Mouse (Mus musculus): ENCODE results near the gene Ccl19.
"Not testable (repeated sequence)": the region's sequence is repeated elsewhere in the genome, so short reads cannot be mapped to it uniquely, and the experiment has no call there.

Gene Ccl19

DNA sequence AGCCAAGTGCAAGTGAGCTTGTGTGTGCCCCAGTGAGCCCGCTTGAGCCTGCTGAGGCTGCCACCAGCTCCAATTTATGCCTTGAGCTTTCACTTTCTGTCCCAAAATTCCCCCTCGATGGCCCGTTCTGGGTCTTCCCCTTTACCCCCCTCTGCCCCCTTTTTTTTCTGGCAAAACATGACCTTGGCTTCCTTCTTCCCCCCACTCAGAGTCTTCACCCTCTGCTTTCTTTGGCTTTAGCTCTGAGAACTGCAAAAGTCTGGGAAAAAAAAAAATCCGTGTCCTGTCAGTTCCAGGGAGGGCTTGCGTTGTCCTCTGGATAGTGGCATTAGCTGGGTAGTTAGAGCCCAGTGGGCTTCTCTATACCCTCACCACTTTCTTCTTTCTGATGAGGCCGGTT lies at the start of gene Ccl19:
Ccl19 (minus strand) TSS at position 101 of the 400 bp plus-strand sequence.
- not testable (repeated sequence) for DNase-seq

DNA sequence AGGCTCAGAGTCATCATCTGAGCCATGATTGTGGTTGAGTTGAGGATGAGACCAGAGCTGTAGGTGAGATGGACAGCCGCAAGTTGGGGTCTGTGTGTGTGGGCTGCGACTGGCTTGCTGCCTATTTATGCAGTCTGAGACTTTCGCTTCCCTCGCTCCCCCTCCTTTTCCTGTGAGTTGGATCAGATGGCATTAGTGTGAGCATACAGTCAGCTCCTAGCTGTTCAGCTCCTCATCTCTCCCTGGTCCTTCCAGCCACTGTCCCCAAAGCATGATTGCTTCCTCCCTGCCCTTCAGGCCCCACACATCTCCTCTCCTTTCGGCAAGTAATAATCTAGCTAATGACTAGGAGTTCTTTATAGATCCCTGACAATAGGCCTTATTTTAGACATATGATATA lies 17.5 kb upstream of the Ccl19 start, which contains the start of gene Ccl21a:
Ccl21a (minus strand) TSS at position 101 of the 400 bp plus-strand sequence.
- DNase-seq, result not testable (repeated sequence)

DNA sequence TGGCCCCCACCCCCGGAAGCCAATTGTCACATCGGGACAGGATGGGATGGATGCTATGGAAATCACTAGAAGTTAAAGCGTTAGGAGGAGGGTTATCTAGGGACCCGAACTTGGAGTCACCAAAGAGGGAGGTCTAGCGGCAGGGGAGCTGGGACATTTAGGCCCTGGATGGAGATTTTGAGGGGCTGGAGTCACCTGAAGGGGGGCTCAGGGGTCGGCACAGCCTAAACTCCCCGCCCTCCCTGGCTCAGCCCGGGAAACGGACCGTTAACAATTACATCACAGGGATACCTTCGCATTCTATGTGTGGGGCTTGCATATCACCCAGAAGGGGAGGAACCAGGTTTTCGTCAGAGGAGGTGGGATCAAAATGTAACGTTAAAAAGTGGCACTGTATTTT lies 21.1 kb downstream of the Ccl19 start, which contains the start of gene 4930578G10Rik:
4930578G10Rik (plus strand) TSS at position 301 of the 400 bp plus-strand sequence.
- not testable (repeated sequence) for DNase-seq
